Mouse (Mus musculus): Measurements from ENCODE around the gene Tmem117. TPM values are rescaled to one million over a fixed set of nuclear protein-coding genes. Genes with fewer than 3 reads are reported as not detected.

Gene Tmem117
- total RNA-seq, 2 experiments from 2014 or later, result not detected

- no peak for ATAC-seq (replicated peaks; ENCODE audit: low FRiP score, poor library complexity, severe bottlenecking)
Observed at GRCm38 (mm10) chr15:94639126-94639525, 10.1 kb downstream of the Tmem117 start.

- no peak for ATAC-seq (replicated peaks; ENCODE audit: low FRiP score, poor library complexity, severe bottlenecking)
Observed at GRCm38 (mm10) chr15:94646012-94646411, 17.0 kb downstream of the Tmem117 start.

- no peak for ATAC-seq (replicated peaks; ENCODE audit: low FRiP score, poor library complexity, severe bottlenecking)
Observed at GRCm38 (mm10) chr15:94648430-94648829, 19.4 kb downstream of the Tmem117 start.

GRCm38 (mm10) chr15:94649071-94649765, 20.2 kb downstream of the Tmem117 start:
- no peak for ATAC-seq (replicated peaks; ENCODE audit: low FRiP score, poor library complexity, severe bottlenecking)

GRCm38 (mm10) chr15:94649766-94650120, 20.7 kb downstream of the Tmem117 start:
- ATAC-seq (replicated peaks; ENCODE audit: low FRiP score, poor library complexity, severe bottlenecking), result no peak

GRCm38 (mm10) chr15:94651350-94651749, 22.3 kb downstream of the Tmem117 start:
- no peak for ATAC-seq (replicated peaks; ENCODE audit: low FRiP score, poor library complexity, severe bottlenecking)

- no peak for ATAC-seq (replicated peaks; ENCODE audit: low FRiP score, poor library complexity, severe bottlenecking)
Observed at GRCm38 (mm10) chr15:94651969-94652842, 23.2 kb downstream of the Tmem117 start.

GRCm38 (mm10) chr15:94652843-94653206, 23.8 kb downstream of the Tmem117 start:
- no peak for ATAC-seq (replicated peaks; ENCODE audit: low FRiP score, poor library complexity, severe bottlenecking)

GRCm38 (mm10) chr15:94655811-94656323, 26.8 kb downstream of the Tmem117 start:
- no peak for ATAC-seq (replicated peaks; ENCODE audit: low FRiP score, poor library complexity, severe bottlenecking)

GRCm38 (mm10) chr15:94657882-94658281, 28.9 kb downstream of the Tmem117 start:
- no peak for ATAC-seq (replicated peaks; ENCODE audit: low FRiP score, poor library complexity, severe bottlenecking)

- ATAC-seq (replicated peaks; ENCODE audit: low FRiP score, poor library complexity, severe bottlenecking), result no peak
Observed at GRCm38 (mm10) chr15:94658392-94659111, 29.5 kb downstream of the Tmem117 start.

GRCm38 (mm10) chr15:94659112-94659437, 30.0 kb downstream of the Tmem117 start:
- no peak for ATAC-seq (replicated peaks; ENCODE audit: low FRiP score, poor library complexity, severe bottlenecking)

- no peak for ATAC-seq (replicated peaks; ENCODE audit: low FRiP score, poor library complexity, severe bottlenecking)
Observed at GRCm38 (mm10) chr15:94660913-94661312, 31.9 kb downstream of the Tmem117 start.

GRCm38 (mm10) chr15:94661398-94661797, 32.4 kb downstream of the Tmem117 start:
- ATAC-seq (replicated peaks; ENCODE audit: low FRiP score, poor library complexity, severe bottlenecking), result no peak

- no peak for ATAC-seq (replicated peaks; ENCODE audit: low FRiP score, poor library complexity, severe bottlenecking)
Observed at GRCm38 (mm10) chr15:94664612-94665011, 35.6 kb downstream of the Tmem117 start.

- ATAC-seq (replicated peaks; ENCODE audit: low FRiP score, poor library complexity, severe bottlenecking), result no peak
Observed at GRCm38 (mm10) chr15:94681135-94681534, 52.1 kb downstream of the Tmem117 start.

GRCm38 (mm10) chr15:94684269-94684668, 55.2 kb downstream of the Tmem117 start:
- ATAC-seq (replicated peaks; ENCODE audit: low FRiP score, poor library complexity, severe bottlenecking), result no peak

- no peak for ATAC-seq (replicated peaks; ENCODE audit: low FRiP score, poor library complexity, severe bottlenecking)
Observed at GRCm38 (mm10) chr15:94687176-94687575, 58.1 kb downstream of the Tmem117 start.

- ATAC-seq (replicated peaks; ENCODE audit: low FRiP score, poor library complexity, severe bottlenecking), result no peak
Observed at GRCm38 (mm10) chr15:94687629-94688028, 58.6 kb downstream of the Tmem117 start.

GRCm38 (mm10) chr15:94689195-94689883, 60.3 kb downstream of the Tmem117 start:
- no peak for ATAC-seq (replicated peaks; ENCODE audit: low FRiP score, poor library complexity, severe bottlenecking)

Data from erythroid progenitor cell, adult 5-6 weeks (primary cell).